Mouse (Mus musculus) B cell, adult 2 months (primary cell): ENCODE data around the gene Ier5l.

Experiments used
- DNase-seq, 2 experiments: peaks; one replicate each; pipeline ENCODE4 v3.0.0; 2022

The Ier5l gene

DNA sequence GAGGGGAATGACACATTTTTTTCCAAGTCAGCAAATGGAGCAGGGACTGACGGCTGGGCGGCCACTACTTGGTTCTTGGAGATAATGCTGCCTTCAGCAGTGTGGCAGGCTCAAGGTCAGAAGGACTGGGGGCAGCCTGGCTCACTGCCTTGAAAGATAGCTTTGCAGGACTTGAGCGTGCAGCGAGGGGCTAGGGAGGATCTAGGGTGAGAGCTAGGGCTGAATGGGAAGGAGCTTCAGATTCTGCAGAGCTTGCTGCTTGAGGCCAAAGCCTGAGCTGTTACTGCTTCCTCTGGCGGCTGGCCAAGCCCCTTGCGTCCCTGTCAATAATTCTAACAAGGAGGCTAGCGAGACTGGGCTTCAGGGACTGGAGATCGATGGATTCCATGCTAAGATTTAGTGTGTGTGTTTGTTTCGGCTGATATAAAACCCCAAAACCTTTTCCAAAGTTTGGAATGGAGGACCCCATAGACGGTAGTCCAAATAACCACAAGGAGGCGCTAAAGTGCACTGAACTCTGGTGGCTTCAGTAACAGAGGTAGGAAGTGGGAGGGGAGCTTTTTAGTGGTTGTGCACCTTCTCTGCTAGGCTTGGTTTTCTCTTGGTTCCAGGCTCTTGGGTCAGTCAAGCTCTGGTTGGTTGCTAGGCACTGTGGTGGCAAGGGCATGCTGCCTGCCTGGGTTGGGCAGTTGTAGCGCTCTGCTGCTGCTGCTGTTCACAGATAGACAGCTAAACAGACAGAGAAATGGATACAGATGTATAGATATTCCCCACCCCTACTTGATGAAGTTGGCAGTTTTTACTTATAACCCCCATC, 33.1 kb downstream of the Ier5l start:
- DNase-seq, result peak in 1 of 2 experiments; percentile 78

GRCm38 (mm10) chr2:30440211-30440700, 33.8 kb downstream of the Ier5l start:
- no peak for DNase-seq

DNA sequence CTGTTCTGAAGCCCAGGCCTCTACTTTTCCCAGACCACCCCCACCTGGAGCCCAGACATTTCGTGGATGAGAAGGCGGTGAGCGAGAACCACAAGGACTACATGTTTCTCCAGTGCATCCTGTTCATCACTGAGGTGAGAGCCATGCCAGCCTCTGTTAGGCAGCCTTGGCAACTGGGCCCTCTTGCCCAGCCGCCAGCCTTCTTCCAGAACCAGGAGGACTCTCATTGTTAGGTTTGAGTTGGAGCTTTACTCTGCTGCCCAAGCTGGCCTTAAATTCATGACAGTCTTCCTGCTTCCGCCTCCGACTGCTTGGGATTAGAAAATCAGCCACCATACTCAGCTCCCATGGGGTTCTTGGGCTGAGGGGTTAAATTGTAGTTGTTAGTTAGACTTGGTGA, 34.4 kb downstream of the Ier5l start:
- no peak for DNase-seq

- no peak for DNase-seq
Measured at GRCm38 (mm10) chr2:30437791-30438190, 36.2 kb downstream of the Ier5l start.

- DNase-seq, result no peak
Measured at GRCm38 (mm10) chr2:30436809-30437208, 37.2 kb downstream of the Ier5l start.

GRCm38 (mm10) chr2:30436156-30436545, 37.9 kb downstream of the Ier5l start:
- no peak for DNase-seq

- DNase-seq, result peak; percentile 84 to 86
Measured at GRCm38 (mm10) chr2:30435326-30436155, 38.5 kb downstream of the Ier5l start.

DNA sequence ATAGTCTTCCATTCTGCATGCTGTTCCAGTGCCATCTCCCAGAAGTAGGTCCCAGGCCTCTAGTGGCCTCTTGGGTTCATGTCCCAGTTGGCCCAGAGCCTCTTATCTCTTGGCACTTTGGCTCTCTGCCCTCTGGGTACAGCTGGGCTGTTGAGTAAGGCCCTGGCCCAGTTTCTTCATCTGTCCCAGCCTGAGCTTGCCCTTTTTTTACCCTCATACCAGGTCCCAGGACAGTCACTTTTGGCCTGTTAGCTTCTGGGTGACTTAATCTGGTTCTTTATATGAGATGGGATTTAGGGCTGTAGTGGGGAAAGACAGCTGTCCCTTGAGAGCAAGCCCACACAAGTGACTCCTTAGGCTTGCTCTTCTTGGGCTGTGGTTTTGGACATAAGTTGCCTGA, 44.9 kb downstream of the Ier5l start:
- no peak for DNase-seq
